Mouse (Mus musculus): ENCODE results near the gene Adam15. TPM values are rescaled to one million over a fixed set of nuclear protein-coding genes. Genes with fewer than 3 reads are reported as not detected.

Gene Adam15
- polyA plus RNA-seq, 1 experiment from 2014 or later: 61.1 TPM

- no peaks in the 10 kb centered on the region for H3K4me1 ChIP-seq (ENCODE audit: control insufficient read depth, insufficient read depth, low read length)
- no peak for ATAC-seq (ENCODE audit: insufficient read depth, low FRiP score)
- no peak overlapping the region for H3K4me3 ChIP-seq (replicated peaks; ENCODE audit: low read length)
- H3K36me3 ChIP-seq (ENCODE audit: control insufficient read depth, insufficient read depth, low read length): no peaks in the 10 kb centered on the region
- no peaks in the 10 kb centered on the region for H3K27me3 ChIP-seq (ENCODE audit: control insufficient read depth, insufficient read depth, low read length)
- no peaks in the 10 kb centered on the region for H3K9me3 ChIP-seq (replicated peaks; ENCODE audit: control insufficient read depth, low read length)
- H3K27ac ChIP-seq (ENCODE audit: low read length): no peak overlapping the region
- 82% methylated on average over 11 of the region's 11 CpGs for WGBS
- H3K9ac ChIP-seq (ENCODE audit: low read length): no peak overlapping the region
- no peak overlapping the region for H3K4me2 ChIP-seq (ENCODE audit: low read depth, low read length)
Measured at GRCm38 (mm10) chr3:89293247-89293918, 56.4 kb downstream of the Adam15 start.

- H3K4me1 ChIP-seq (ENCODE audit: control insufficient read depth, insufficient read depth, low read length): no peaks in the 10 kb centered on the region
- H3K4me3 ChIP-seq (replicated peaks; ENCODE audit: low read length): no peak overlapping the region
- H3K9me3 ChIP-seq (replicated peaks; ENCODE audit: control insufficient read depth, low read length): no peaks in the 10 kb centered on the region
- ATAC-seq (ENCODE audit: insufficient read depth, low FRiP score): no peak
- H3K27me3 ChIP-seq (ENCODE audit: control insufficient read depth, insufficient read depth, low read length): no peaks in the 10 kb centered on the region
- no peak overlapping the region for H3K9ac ChIP-seq (ENCODE audit: low read length)
- no peak overlapping the region for H3K4me2 ChIP-seq (ENCODE audit: low read depth, low read length)
- H3K36me3 ChIP-seq (ENCODE audit: control insufficient read depth, insufficient read depth, low read length): no peaks in the 10 kb centered on the region
- 67% methylated on average over 5 of the region's 5 CpGs for WGBS
- no peak overlapping the region for H3K27ac ChIP-seq (ENCODE audit: low read length)
Measured at GRCm38 (mm10) chr3:89292303-89292702, 57.5 kb downstream of the Adam15 start.

GRCm38 (mm10) chr3:89291874-89292273 lies 57.9 kb downstream of the Adam15 start:
- Histone ChIP-seq H3K9me3 (replicated peaks; ENCODE audit: control insufficient read depth, low read length) (no peaks in the 10 kb centered on the region), H3K4me2 (ENCODE audit: low read depth, low read length) (no peak overlapping the region), H3K4me3 (replicated peaks; ENCODE audit: low read length) (no peak overlapping the region), H3K27ac (ENCODE audit: low read length) (no peak overlapping the region), H3K27me3 (ENCODE audit: control insufficient read depth, insufficient read depth, low read length) (no peaks in the 10 kb centered on the region), H3K9ac (ENCODE audit: low read length) (no peak overlapping the region), H3K36me3 (ENCODE audit: control insufficient read depth, insufficient read depth, low read length) (no peaks in the 10 kb centered on the region), H3K4me1 (ENCODE audit: control insufficient read depth, insufficient read depth, low read length) (no peaks in the 10 kb centered on the region)
- WGBS: 51% methylated on average over 10 of the region's 10 CpGs
- ATAC-seq (ENCODE audit: insufficient read depth, low FRiP score): no peak

Other genes starting within 250 kb of the Adam15 start
- gene Gm43738, start 248.9 kb downstream of the Adam15 start, polyA plus RNA-seq (2015; fragmentation: Nextera tagmentation; extraction: Ambion mirVana): not detected in 2 replicates
- gene Fdps, start 248.0 kb downstream of the Adam15 start, polyA plus RNA-seq (2015; fragmentation: Nextera tagmentation; extraction: Ambion mirVana): 340 and 368 TPM in 2 replicates
- gene Pklr, start 213.9 kb downstream of the Adam15 start, polyA plus RNA-seq (2015; fragmentation: Nextera tagmentation; extraction: Ambion mirVana): 14.3 and 22.0 TPM in 2 replicates
- gene Hcn3, start 189.8 kb downstream of the Adam15 start, polyA plus RNA-seq (2015; fragmentation: Nextera tagmentation; extraction: Ambion mirVana): 1.7 and 1.8 TPM in 2 replicates
- gene Clk2, start 185.2 kb downstream of the Adam15 start, polyA plus RNA-seq (2015; fragmentation: Nextera tagmentation; extraction: Ambion mirVana): 18.9 and 19.1 TPM in 2 replicates
- 104 and 113 TPM in 2 replicates for gene Scamp3, start 172.5 kb downstream of the Adam15 start, polyA plus RNA-seq (2015; fragmentation: Nextera tagmentation; extraction: Ambion mirVana)
- gene Fam189b, start 166.9 kb downstream of the Adam15 start, polyA plus RNA-seq (2015; fragmentation: Nextera tagmentation; extraction: Ambion mirVana): 22.0 and 23.9 TPM in 2 replicates
- gene Gba, start 147.1 kb downstream of the Adam15 start, polyA plus RNA-seq (2015; fragmentation: Nextera tagmentation; extraction: Ambion mirVana): 55.4 and 63.9 TPM in 2 replicates
- 38.8 and 45.2 TPM in 2 replicates for gene Thbs3, start 134.8 kb downstream of the Adam15 start, polyA plus RNA-seq (2015; fragmentation: Nextera tagmentation; extraction: Ambion mirVana)
- 172 and 177 TPM in 2 replicates for gene Mtx1, start 122.9 kb downstream of the Adam15 start, polyA plus RNA-seq (2015; fragmentation: Nextera tagmentation; extraction: Ambion mirVana)
- 112 and 164 TPM in 2 replicates for gene Muc1, start 120.9 kb downstream of the Adam15 start, polyA plus RNA-seq (2015; fragmentation: Nextera tagmentation; extraction: Ambion mirVana)
- 318 and 325 TPM in 2 replicates for gene Krtcap2, start 104.0 kb downstream of the Adam15 start, polyA plus RNA-seq (2015; fragmentation: Nextera tagmentation; extraction: Ambion mirVana)
- gene Trim46, start 103.7 kb downstream of the Adam15 start, polyA plus RNA-seq (2015; fragmentation: Nextera tagmentation; extraction: Ambion mirVana): 4.4 and 4.8 TPM in 2 replicates
- gene Dpm3, start 90.6 kb downstream of the Adam15 start, polyA plus RNA-seq (2015; fragmentation: Nextera tagmentation; extraction: Ambion mirVana): 119 and 131 TPM in 2 replicates
- 81.7 and 83.1 TPM in 2 replicates for gene Slc50a1, start 79.4 kb downstream of the Adam15 start, polyA plus RNA-seq (2015; fragmentation: Nextera tagmentation; extraction: Ambion mirVana)
- gene Efna1, start 68.9 kb downstream of the Adam15 start, polyA plus RNA-seq (2015; fragmentation: Nextera tagmentation; extraction: Ambion mirVana): 41.5 and 44.7 TPM in 2 replicates
- 13.0 and 16.0 TPM in 2 replicates for gene Efna3, start 27.0 kb downstream of the Adam15 start, polyA plus RNA-seq (2015; fragmentation: Nextera tagmentation; extraction: Ambion mirVana)
- gene Efna4, start 12.0 kb downstream of the Adam15 start, polyA plus RNA-seq (2015; fragmentation: Nextera tagmentation; extraction: Ambion mirVana): 15.0 and 15.5 TPM in 2 replicates
- gene Dcst2, start 12.0 kb upstream of the Adam15 start, polyA plus RNA-seq (2015; fragmentation: Nextera tagmentation; extraction: Ambion mirVana): 0.45 and 0.49 TPM in 2 replicates
- gene Dcst1, start 15.3 kb upstream of the Adam15 start, polyA plus RNA-seq (2015; fragmentation: Nextera tagmentation; extraction: Ambion mirVana): 0.70 and 0.89 TPM in 2 replicates
- gene Zbtb7b, start 44.8 kb upstream of the Adam15 start, polyA plus RNA-seq (2015; fragmentation: Nextera tagmentation; extraction: Ambion mirVana): 8.0 and 9.2 TPM in 2 replicates
- not detected in 2 replicates for gene Lenep, start 52.8 kb upstream of the Adam15 start, polyA plus RNA-seq (2015; fragmentation: Nextera tagmentation; extraction: Ambion mirVana)
- 27.5 and 28.6 TPM in 2 replicates for gene Flad1, start 61.9 kb upstream of the Adam15 start, polyA plus RNA-seq (2015; fragmentation: Nextera tagmentation; extraction: Ambion mirVana)
- 322 and 323 TPM in 2 replicates for gene Cks1b, start 68.4 kb upstream of the Adam15 start, polyA plus RNA-seq (2015; fragmentation: Nextera tagmentation; extraction: Ambion mirVana)
- 96.5 and 103 TPM in 2 replicates for gene Shc1, start 68.4 kb upstream of the Adam15 start, polyA plus RNA-seq (2015; fragmentation: Nextera tagmentation; extraction: Ambion mirVana)
- 21.1 and 23.4 TPM in 2 replicates for gene Pygo2, start 80.2 kb upstream of the Adam15 start, polyA plus RNA-seq (2015; fragmentation: Nextera tagmentation; extraction: Ambion mirVana)
- 41.8 and 51.2 TPM in 2 replicates for gene Pbxip1, start 86.7 kb upstream of the Adam15 start, polyA plus RNA-seq (2015; fragmentation: Nextera tagmentation; extraction: Ambion mirVana)
- gene Pmvk, start 104.5 kb upstream of the Adam15 start, polyA plus RNA-seq (2015; fragmentation: Nextera tagmentation; extraction: Ambion mirVana): 56.0 and 64.9 TPM in 2 replicates
- gene Kcnn3, start 170.2 kb upstream of the Adam15 start, polyA plus RNA-seq (2015; fragmentation: Nextera tagmentation; extraction: Ambion mirVana): 4.9 and 5.9 TPM in 2 replicates